Mouse (Mus musculus): Measurements from ENCODE around the gene Gm49380. TPM values are rescaled to one million over a fixed set of nuclear protein-coding genes. Genes with fewer than 3 reads are reported as not detected.
A peak's percentile ranks its signal among the peaks of the same experiment; 100 is the strongest.

Gm49380 gene
- polyA plus RNA-seq, 1 experiment from 2014 or later, result 0.29 TPM

- Histone ChIP-seq H3K36me3 (ENCODE audit: insufficient read depth, low read length) (no peaks in the 10 kb centered on the region), H3K4me3 (ENCODE audit: low read depth, low read length) (no peak overlapping the region), H3K9me3 (ENCODE audit: low read length) (no peaks in the 10 kb centered on the region), H3K4me2 (replicated peaks; ENCODE audit: low read depth, low read length) (no peak overlapping the region), H3K4me1 (ENCODE audit: insufficient read depth, low read depth, low read length) (no peaks in the 10 kb centered on the region), H3K9ac (replicated peaks; ENCODE audit: low read depth) (no peak overlapping the region), H3K27ac (ENCODE audit: low read length) (no peak overlapping the region), H3K27me3 (replicated peaks; ENCODE audit: insufficient read depth, low read length) (no peaks in the 10 kb centered on the region)
- ATAC-seq (peak; percentile 35), DNase-seq (ENCODE audit: low spot score) (peak; percentile 12)
- WGBS, result 49% methylated on average over 5 of the region's 5 CpGs
- TF ChIP-seq CTCF (IDR thresholded peaks at IDR 0.05), result no peak
- no peak for TF ChIP-seq EP300 (IDR thresholded peaks at IDR 0.05)
Observed at GRCm38 (mm10) chr9:44029580-44030236, 83.6 kb downstream of the Gm49380 start.

GRCm38 (mm10) chr9:44024096-44024495 lies 89.2 kb downstream of the Gm49380 start:
- H3K9ac ChIP-seq (replicated peaks; ENCODE audit: low read depth), result no peak overlapping the region
- ATAC-seq (no peak), DNase-seq (ENCODE audit: low spot score) (no peak)
- H3K4me3 ChIP-seq (ENCODE audit: low read depth, low read length), result no peak overlapping the region
- H3K4me2 ChIP-seq (replicated peaks; ENCODE audit: low read depth, low read length), result no peak overlapping the region
- no peaks in the 10 kb centered on the region for H3K36me3 ChIP-seq (ENCODE audit: insufficient read depth, low read length)
- TF ChIP-seq CTCF (IDR thresholded peaks at IDR 0.05) (no peak), EP300 (IDR thresholded peaks at IDR 0.05) (no peak)
- WGBS, result 63% methylated on average over 3 of the region's 3 CpGs
- no peaks in the 10 kb centered on the region for H3K4me1 ChIP-seq (ENCODE audit: insufficient read depth, low read depth, low read length)
- H3K9me3 ChIP-seq (ENCODE audit: low read length), result no peaks in the 10 kb centered on the region
- H3K27me3 ChIP-seq (replicated peaks; ENCODE audit: insufficient read depth, low read length), result no peaks in the 10 kb centered on the region
- H3K27ac ChIP-seq (ENCODE audit: low read length), result no peak overlapping the region

- TF ChIP-seq CTCF (IDR thresholded peaks at IDR 0.05) (no peak), EP300 (IDR thresholded peaks at IDR 0.05) (no peak)
- Histone ChIP-seq H3K4me3 (ENCODE audit: low read depth, low read length) (no peak overlapping the region), H3K9ac (replicated peaks; ENCODE audit: low read depth) (no peak overlapping the region), H3K4me1 (ENCODE audit: insufficient read depth, low read depth, low read length) (no peaks in the 10 kb centered on the region), H3K27ac (ENCODE audit: low read length) (no peak overlapping the region), H3K4me2 (replicated peaks; ENCODE audit: low read depth, low read length) (no peak overlapping the region), H3K27me3 (replicated peaks; ENCODE audit: insufficient read depth, low read length) (no peaks in the 10 kb centered on the region), H3K9me3 (ENCODE audit: low read length) (no peaks in the 10 kb centered on the region), H3K36me3 (ENCODE audit: insufficient read depth, low read length) (no peaks in the 10 kb centered on the region)
- no peak for DNase-seq (ENCODE audit: low spot score)
- no peak for ATAC-seq
- WGBS, result 64% methylated on average over 8 of the region's 8 CpGs
Observed at GRCm38 (mm10) chr9:44022100-44022847, 91.0 kb downstream of the Gm49380 start.

- TF ChIP-seq CTCF (IDR thresholded peaks at IDR 0.05) (no peak), EP300 (IDR thresholded peaks at IDR 0.05) (no peak)
- WGBS, result 70% methylated on average over 7 of the region's 7 CpGs
- H3K27ac ChIP-seq (ENCODE audit: low read length), result no peak overlapping the region
Observed at GRCm38 (mm10) chr9:44020001-44020400, 93.3 kb downstream of the Gm49380 start.

GRCm38 (mm10) chr9:44017846-44018245 lies 95.5 kb downstream of the Gm49380 start:
- no peak for TF ChIP-seq EP300 (IDR thresholded peaks at IDR 0.05)
- H3K36me3 ChIP-seq (ENCODE audit: insufficient read depth, low read length), result no peaks in the 10 kb centered on the region
- no peak for ATAC-seq
- no peaks in the 10 kb centered on the region for H3K4me1 ChIP-seq (ENCODE audit: insufficient read depth, low read depth, low read length)
- H3K9ac ChIP-seq (replicated peaks; ENCODE audit: low read depth), result no peak overlapping the region
- DNase-seq (ENCODE audit: low spot score), result no peak
- 56% methylated on average over 5 of the region's 5 CpGs for WGBS
- H3K27me3 ChIP-seq (replicated peaks; ENCODE audit: insufficient read depth, low read length), result no peaks in the 10 kb centered on the region
- H3K4me2 ChIP-seq (replicated peaks; ENCODE audit: low read depth, low read length), result no peak overlapping the region
- H3K4me3 ChIP-seq (ENCODE audit: low read depth, low read length), result no peak overlapping the region
- H3K9me3 ChIP-seq (ENCODE audit: low read length), result no peaks in the 10 kb centered on the region
- H3K27ac ChIP-seq (ENCODE audit: low read length), result no peak overlapping the region

More at GRCm38 (mm10) chr9:44020001-44020400, 93.3 kb downstream of the Gm49380 start:
- Histone ChIP-seq H3K4me2 (replicated peaks; ENCODE audit: low read depth, low read length) (no peak overlapping the region), H3K4me3 (ENCODE audit: low read depth, low read length) (no peak overlapping the region), H3K27me3 (replicated peaks; ENCODE audit: insufficient read depth, low read length) (no peaks in the 10 kb centered on the region), H3K36me3 (ENCODE audit: insufficient read depth, low read length) (no peaks in the 10 kb centered on the region), H3K9me3 (ENCODE audit: low read length) (no peaks in the 10 kb centered on the region), H3K4me1 (ENCODE audit: insufficient read depth, low read depth, low read length) (no peaks in the 10 kb centered on the region), H3K9ac (replicated peaks; ENCODE audit: low read depth) (no peak overlapping the region)
- DNase-seq (ENCODE audit: low spot score) (no peak), ATAC-seq (no peak)

Other genes starting within 250 kb of the Gm49380 start
- gene Thy1, start 70.1 kb downstream of the Gm49380 start, polyA plus RNA-seq (2015; fragmentation: Nextera tagmentation; extraction: Ambion mirVana), result 2.9 and 5.0 TPM in 2 replicates
- 11.0 TPM in 2 replicates for gene Usp2, start 46.5 kb downstream of the Gm49380 start, polyA plus RNA-seq (2015; fragmentation: Nextera tagmentation; extraction: Ambion mirVana)
- gene Mfrp, start 11.8 kb downstream of the Gm49380 start, polyA plus RNA-seq (2015; fragmentation: Nextera tagmentation; extraction: Ambion mirVana), result 0.08 TPM in 1 of 2 replicates, not detected in the other
- 9.8 and 10.3 TPM in 2 replicates for gene C1qtnf5, start 6.3 kb downstream of the Gm49380 start, polyA plus RNA-seq (2015; fragmentation: Nextera tagmentation; extraction: Ambion mirVana)
- gene Rnf26, start within 50 bp of the Gm49380 start, polyA plus RNA-seq (2015; fragmentation: Nextera tagmentation; extraction: Ambion mirVana), result 18.8 and 19.0 TPM in 2 replicates
- 113 and 116 TPM in 2 replicates for gene Mcam, start 21.0 kb upstream of the Gm49380 start, polyA plus RNA-seq (2015; fragmentation: Nextera tagmentation; extraction: Ambion mirVana)
- gene Cbl, start 120.5 kb upstream of the Gm49380 start, polyA plus RNA-seq (2015; fragmentation: Nextera tagmentation; extraction: Ambion mirVana), result 6.8 and 9.3 TPM in 2 replicates
- 59.6 and 60.0 TPM in 2 replicates for gene Ccdc153, start 127.2 kb upstream of the Gm49380 start, polyA plus RNA-seq (2015; fragmentation: Nextera tagmentation; extraction: Ambion mirVana)
- 0.13 TPM in 1 of 2 replicates, not detected in the other for gene Pdzd3, start 138.0 kb upstream of the Gm49380 start, polyA plus RNA-seq (2015; fragmentation: Nextera tagmentation; extraction: Ambion mirVana)
- gene Nlrx1, start 155.1 kb upstream of the Gm49380 start, polyA plus RNA-seq (2015; fragmentation: Nextera tagmentation; extraction: Ambion mirVana), result 9.4 and 10.1 TPM in 2 replicates
- 0.47 and 0.63 TPM in 2 replicates for gene Abcg4, start 175.1 kb upstream of the Gm49380 start, polyA plus RNA-seq (2015; fragmentation: Nextera tagmentation; extraction: Ambion mirVana)
- 10.0 and 11.3 TPM in 2 replicates for gene Hinfp, start 192.2 kb upstream of the Gm49380 start, polyA plus RNA-seq (2015; fragmentation: Nextera tagmentation; extraction: Ambion mirVana)
- 8.1 and 10.3 TPM in 2 replicates for gene C2cd2l, start 206.8 kb upstream of the Gm49380 start, polyA plus RNA-seq (2015; fragmentation: Nextera tagmentation; extraction: Ambion mirVana)
- gene Dpagt1, start 212.5 kb upstream of the Gm49380 start, polyA plus RNA-seq (2015; fragmentation: Nextera tagmentation; extraction: Ambion mirVana), result 38.3 and 42.1 TPM in 2 replicates
- 50.0 and 52.7 TPM in 2 replicates for gene H2afx, start 221.2 kb upstream of the Gm49380 start, polyA plus RNA-seq (2015; fragmentation: Nextera tagmentation; extraction: Ambion mirVana)
- 57.5 and 59.3 TPM in 2 replicates for gene Hmbs, start 230.7 kb upstream of the Gm49380 start, polyA plus RNA-seq (2015; fragmentation: Nextera tagmentation; extraction: Ambion mirVana)
- gene Vps11, start 248.2 kb upstream of the Gm49380 start, polyA plus RNA-seq (2015; fragmentation: Nextera tagmentation; extraction: Ambion mirVana), result 24.5 and 26.1 TPM in 2 replicates

All from lung, postnatal 0 days (tissue).